Mouse (Mus musculus) kidney, postnatal 14 days (tissue): ENCODE data around the gene Tmem87a.

Experiments
- DNase-seq: peaks from one replicate; pipeline ENCODE4 v3.0.0; 2022; ENCODE audit warnings: mixed read lengths

Gene Tmem87a

GRCm38 (mm10) chr2:120360425-120360824 lies 43.5 kb downstream of the Tmem87a start:
- DNase-seq: no peak

- DNase-seq: peak; percentile 92
These were observed 50.9 kb downstream of the Tmem87a start, which contains the start of gene Vps39 for GRCm38 (mm10) chr2:120352682-120353646. Gene Vps39 (minus strand): TSS chr2:120353137.

GRCm38 (mm10) chr2:120351321-120351720 lies 52.6 kb downstream of the Tmem87a start:
- DNase-seq: no peak

GRCm38 (mm10) chr2:120348120-120348519 lies 55.8 kb downstream of the Tmem87a start:
- DNase-seq: peak; percentile 32

GRCm38 (mm10) chr2:120341741-120342140 lies 62.2 kb downstream of the Tmem87a start:
- DNase-seq: no peak

- no peak for DNase-seq
These were observed 66.0 kb downstream of the Tmem87a start for GRCm38 (mm10) chr2:120337886-120338285.

- DNase-seq: no peak
These were observed 72.3 kb downstream of the Tmem87a start for GRCm38 (mm10) chr2:120331575-120331974.

GRCm38 (mm10) chr2:120315077-120315476 lies 88.8 kb downstream of the Tmem87a start:
- DNase-seq: no peak

GRCm38 (mm10) chr2:120314487-120314886 lies 89.4 kb downstream of the Tmem87a start:
- no peak for DNase-seq

- no peak for DNase-seq
These were observed 89.9 kb downstream of the Tmem87a start, which contains the start of gene Pla2g4f for GRCm38 (mm10) chr2:120313976-120314375. Gene Pla2g4f (minus strand): TSS chr2:120314165.

GRCm38 (mm10) chr2:120312276-120312825 lies 91.6 kb downstream of the Tmem87a start:
- no peak for DNase-seq
